Mouse (Mus musculus) right cerebral cortex, postnatal 14 days (tissue): Measurements from ENCODE around the gene Havcr1.
"Not testable (repeated sequence)": the region's sequence is repeated elsewhere in the genome, so short reads cannot be mapped to it uniquely, and the experiment has no call there.

Experiments used
- DNase-seq: peaks from one replicate; pipeline ENCODE4 v3.0.0; 2022

Havcr1 gene

GRCm38 (mm10) chr11:46735076-46735475 is at the start of gene Havcr1:
Havcr1 (plus strand) TSS chr11:46735080.
- not testable (repeated sequence) for DNase-seq

GRCm38 (mm10) chr11:46690136-46690535 is 44.7 kb upstream of the Havcr1 start:
- no peak for DNase-seq

GRCm38 (mm10) chr11:46695849-46696248 is 39.0 kb upstream of the Havcr1 start:
- not testable (repeated sequence) for DNase-seq

- no peak for DNase-seq
Observed at GRCm38 (mm10) chr11:46697433-46698277, 37.2 kb upstream of the Havcr1 start.

GRCm38 (mm10) chr11:46698278-46698655 is 36.6 kb upstream of the Havcr1 start:
- DNase-seq: no peak

DNA sequence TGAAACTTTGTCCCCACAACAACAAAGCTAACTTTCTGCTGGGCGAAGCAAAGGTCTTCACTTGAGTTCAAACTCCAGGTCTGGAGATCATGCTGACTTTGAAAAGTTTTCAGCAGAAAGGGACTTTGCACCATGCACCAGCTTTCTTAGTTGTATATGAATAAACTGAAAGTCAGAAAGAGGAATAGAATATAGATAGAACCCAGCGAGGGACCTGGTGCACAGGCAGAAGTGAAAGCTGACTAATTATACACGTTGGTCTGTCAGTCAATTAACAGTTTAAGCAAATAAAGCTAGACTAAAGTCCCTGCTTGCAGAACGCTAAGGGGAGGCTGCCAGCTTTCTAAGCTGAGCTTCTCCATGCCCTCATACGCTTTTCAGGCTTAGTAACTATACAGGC is 36.0 kb upstream of the Havcr1 start:
- DNase-seq: no peak

GRCm38 (mm10) chr11:46706664-46707356 is 28.1 kb upstream of the Havcr1 start, which contains the start of gene Timd2:
Timd2 (minus strand) TSS chr11:46707061.
- no peak for DNase-seq

DNA sequence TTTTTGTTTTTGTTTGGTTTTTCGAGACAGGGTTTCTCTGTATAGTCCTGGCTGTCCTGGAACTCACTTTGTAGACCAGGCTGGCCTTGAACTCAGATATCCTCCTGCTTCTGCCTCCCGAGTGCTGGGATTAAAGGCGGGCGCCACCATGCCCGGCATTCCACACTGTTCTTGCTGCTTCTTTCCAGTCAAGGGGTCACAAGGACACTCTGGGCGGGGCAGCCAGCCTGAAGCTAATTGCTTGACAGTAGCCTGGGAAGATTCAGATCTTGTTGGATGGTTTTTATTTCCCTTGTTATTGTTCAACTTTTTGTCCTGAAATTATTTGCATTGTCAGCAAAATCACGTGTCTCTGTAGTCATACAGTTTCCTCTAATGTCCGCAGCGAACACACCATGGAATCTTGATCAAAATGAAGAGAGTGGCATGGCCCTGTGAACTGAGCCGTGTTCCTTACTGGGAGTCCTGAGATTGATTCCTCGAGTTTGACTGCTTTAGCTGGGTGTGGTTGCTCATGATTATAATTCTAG is 3.3 kb upstream of the Havcr1 start:
- DNase-seq: no peak

- DNase-seq: peak; percentile 16
Observed at GRCm38 (mm10) chr11:46733242-46733789, 1.6 kb upstream of the Havcr1 start.

DNA sequence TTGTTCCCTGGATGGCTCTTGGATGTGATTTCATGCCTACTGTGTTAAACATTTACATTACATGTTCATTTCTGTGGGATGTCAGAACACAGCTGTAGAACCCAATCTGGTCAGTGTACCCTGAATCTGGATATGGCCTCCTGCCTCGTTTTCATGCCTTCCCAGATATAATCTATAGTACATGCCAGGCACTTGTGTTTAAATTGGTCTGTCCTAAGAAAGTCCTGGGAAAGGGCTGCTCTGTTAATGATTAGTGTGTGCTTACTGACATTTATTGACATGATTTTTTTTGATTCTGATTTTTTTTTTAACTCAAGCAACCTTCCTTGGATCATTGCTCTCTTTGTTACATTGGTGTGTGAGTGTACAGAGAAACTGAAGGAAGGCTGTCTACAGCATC is 263 bp upstream of the Havcr1 start:
- DNase-seq: no peak

DNA sequence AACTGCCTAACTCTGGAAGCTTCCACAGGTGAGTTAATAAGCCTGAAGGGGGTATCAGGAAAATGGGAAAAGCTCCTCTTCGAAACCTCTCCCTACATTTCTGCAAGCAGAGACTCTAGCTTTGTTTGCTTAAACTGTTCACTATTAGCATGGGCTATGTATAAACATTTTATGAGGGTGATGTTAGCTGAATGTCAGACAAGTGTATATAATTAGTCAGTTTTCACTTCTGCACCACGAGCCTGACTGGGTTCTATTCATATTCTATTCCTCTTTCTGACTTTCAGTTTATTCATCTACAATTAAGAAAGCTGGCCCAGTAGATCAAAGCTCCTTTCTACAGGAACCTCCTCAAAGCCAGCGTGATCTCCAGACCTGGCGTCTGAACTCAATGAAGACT is 4.6 kb downstream of the Havcr1 start:
- no peak for DNase-seq

GRCm38 (mm10) chr11:46740886-46741285 is 6.0 kb downstream of the Havcr1 start:
- no peak for DNase-seq

DNA sequence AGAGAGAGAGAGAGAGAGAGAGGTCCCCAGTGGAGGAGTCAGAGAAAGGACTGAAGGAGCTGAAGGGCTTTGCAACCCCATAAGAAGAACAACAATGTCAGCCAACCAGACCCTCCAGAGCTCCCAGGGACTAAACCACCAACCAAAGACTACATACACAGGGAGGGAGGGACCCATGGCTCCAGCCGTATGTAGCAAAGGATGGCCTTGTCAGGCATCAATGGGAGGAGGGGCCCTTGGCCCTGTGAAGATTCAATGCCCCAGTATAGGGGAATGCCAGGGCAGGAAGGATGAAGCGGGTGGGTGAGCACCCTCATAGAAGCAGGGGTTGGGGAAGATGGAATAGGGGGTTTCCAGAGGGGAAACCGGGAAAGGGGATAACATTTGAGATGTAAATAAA is 6.8 kb downstream of the Havcr1 start:
- DNase-seq: no peak

GRCm38 (mm10) chr11:46747996-46748395 is 13.1 kb downstream of the Havcr1 start:
- no peak for DNase-seq

GRCm38 (mm10) chr11:46753662-46754061 is 18.8 kb downstream of the Havcr1 start:
- DNase-seq: no peak

DNA sequence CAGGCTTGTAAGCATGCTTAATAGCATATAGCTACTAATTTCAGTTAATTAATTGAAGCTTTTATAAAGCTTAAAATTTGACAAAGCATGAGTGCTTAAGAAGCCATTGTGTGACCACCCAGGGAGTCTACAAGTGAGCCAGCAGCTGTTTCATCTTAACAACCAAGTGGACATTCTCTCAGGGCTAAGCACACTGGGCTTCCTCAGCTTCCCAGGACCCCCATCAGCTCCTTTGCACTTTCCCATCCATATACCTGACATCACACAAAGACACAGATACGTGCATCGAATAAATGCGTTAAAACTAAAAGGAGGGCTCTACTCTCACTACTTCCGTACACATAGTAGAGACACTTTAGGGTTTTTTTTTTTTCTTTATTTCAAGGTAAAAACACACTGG is 19.8 kb downstream of the Havcr1 start:
- no peak for DNase-seq

DNA sequence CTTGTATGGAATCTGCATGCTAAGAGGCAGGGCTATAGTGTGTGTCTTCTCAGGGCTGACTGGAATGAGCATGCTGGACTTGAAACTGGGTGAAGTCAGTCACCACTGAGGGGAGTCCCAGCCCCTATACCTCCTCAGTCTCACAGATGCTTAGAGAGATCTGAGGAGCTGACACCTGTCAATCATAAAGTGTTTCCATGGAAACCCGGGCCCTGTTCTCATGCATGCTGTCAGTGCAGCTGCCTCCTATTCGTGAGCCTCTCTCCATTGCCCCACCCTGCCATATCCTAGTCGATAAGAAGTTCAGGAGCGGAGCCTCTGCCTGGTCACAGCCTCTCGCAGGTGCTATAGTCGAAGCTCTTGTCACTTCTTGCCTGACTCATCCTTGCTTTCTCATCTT is 20.8 kb downstream of the Havcr1 start:
- not testable (repeated sequence) for DNase-seq

DNA sequence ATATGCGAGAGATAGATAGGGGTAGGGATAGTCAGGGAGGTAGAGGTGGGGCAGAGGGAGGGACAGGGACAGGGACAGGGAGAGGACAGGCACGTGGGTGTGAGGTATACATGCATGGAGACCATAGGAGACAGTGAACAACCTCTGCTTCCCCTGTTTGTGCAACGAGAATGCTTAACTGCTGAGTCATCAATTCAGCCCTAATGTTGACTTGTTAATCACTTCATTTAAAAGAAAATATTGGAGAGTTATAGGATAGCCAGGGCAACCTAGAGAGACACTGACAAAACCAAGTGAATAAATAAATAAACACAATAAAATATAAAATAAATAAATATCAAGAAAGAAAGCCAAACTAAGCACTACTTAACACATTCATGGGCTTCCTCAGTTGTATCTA is 42.0 kb downstream of the Havcr1 start:
- DNase-seq: no peak

- DNase-seq: no peak
Observed at GRCm38 (mm10) chr11:46779811-46780210, 44.9 kb downstream of the Havcr1 start.

DNA sequence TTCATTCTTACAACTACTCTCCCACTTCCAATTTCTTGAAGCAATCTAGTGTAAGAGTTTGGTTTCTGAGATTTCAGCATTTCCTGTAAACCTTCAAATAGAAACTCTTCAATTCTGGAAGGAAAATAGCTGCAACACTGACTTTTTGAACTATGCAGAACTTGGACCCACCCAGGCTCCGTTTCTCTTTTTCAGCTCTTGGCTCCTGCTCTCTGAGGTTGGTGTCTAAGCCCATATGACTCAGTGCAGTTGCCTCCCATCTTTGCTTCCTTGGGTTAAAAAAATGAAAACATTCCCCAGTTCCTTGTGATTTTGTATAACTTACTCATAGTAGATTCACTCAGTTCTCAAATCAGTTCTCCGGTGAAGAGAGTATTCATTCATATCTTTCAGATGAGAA is 69.6 kb downstream of the Havcr1 start:
- no peak for DNase-seq

GRCm38 (mm10) chr11:46810511-46810910 is 75.6 kb downstream of the Havcr1 start, which contains the start of gene Timd4:
Timd4 (plus strand) TSS chr11:46810800.
- no peak for DNase-seq

GRCm38 (mm10) chr11:46817692-46818091 is 82.8 kb downstream of the Havcr1 start:
- DNase-seq: no peak

GRCm38 (mm10) chr11:46819930-46820329 is 85.0 kb downstream of the Havcr1 start:
- no peak for DNase-seq
